Comparison of ENCODE assay signal across 8 mouse cellular contexts in genomic region chr11:94936045-94936444, GRCm38 (mm10). TPM values are rescaled to one million over a fixed set of nuclear protein-coding genes. Genes with fewer than 3 reads are reported as not detected.
DNase-seq lines count a peak whose midpoint lies in the region; ATAC-seq and TF ChIP-seq lines count a peak whose summit lies in the region.

Gene Col1a1 (plus strand): TSS chr11:94936224.

- H3K79me2 ChIP-seq in C2C12 (ENCODE audit: control insufficient read depth, insufficient read depth) = no peaks in the 10 kb centered on the region

- intact Hi-C loops in gastrocnemius, postnatal 14 days (cut with DNase I; ENCODE audit: low total_unique reads) = loop anchor here (2.0 to 5.0 kb wide), 2 partner anchors 36 to 69 kb away; no protein-coding TSS in a partner anchor

- peak within 1 kb of the TSS; percentile 65 for H3K4me2 ChIP-seq in hindbrain, postnatal 0 days (ENCODE audit: low read depth, low read length)
- H3K4me2 ChIP-seq in liver, embryonic 15.5 days = peak within 1 kb of the TSS; percentile 58

- peak within 1 kb of the TSS; percentile 0 for H3ac ChIP-seq in C2C12 (ENCODE audit: control insufficient read depth, insufficient read length, low read depth)

- no peaks in the 10 kb centered on the region for H3K36me3 ChIP-seq in C2C12 (ENCODE audit: control insufficient read depth, insufficient read depth)
- no peaks in the 10 kb centered on the region for H3K36me3 ChIP-seq in hindbrain, postnatal 0 days (ENCODE audit: insufficient read depth, low read length)
- no peaks in the 10 kb centered on the region for H3K36me3 ChIP-seq in liver, embryonic 15.5 days (replicated peaks)

- peaks cover 4% of the 10 kb centered on the region; the same call in 1 of the 2 replicates for H3K4me1 ChIP-seq in hindbrain, postnatal 0 days (ENCODE audit: insufficient read depth, low read length)
- peaks cover 16% of the 10 kb centered on the region for H3K4me1 ChIP-seq in liver, embryonic 15.5 days (replicated peaks)

- no peak for ATAC-seq in hindbrain, postnatal 0 days
- ATAC-seq in liver, embryonic 15.5 days (ENCODE audit: insufficient read depth) = no peak
- ATAC-seq in megakaryocyte progenitor cell, adult 5-6 weeks (replicated peaks; ENCODE audit: poor library complexity) = no peak

- no peaks in the 10 kb centered on the region for H3K9me3 ChIP-seq in hindbrain, postnatal 0 days (ENCODE audit: low read length)
- H3K9me3 ChIP-seq in liver, embryonic 15.5 days (replicated peaks) = no peaks in the 10 kb centered on the region

- no peaks in the 10 kb centered on the region for H3K27me3 ChIP-seq in C2C12 (ENCODE audit: control insufficient read depth, insufficient read depth, insufficient read length)
- peaks cover 31% of the 10 kb centered on the region; the same call in 1 of the 2 replicates for H3K27me3 ChIP-seq in hindbrain, postnatal 0 days (ENCODE audit: insufficient read depth, low read length)
- H3K27me3 ChIP-seq in liver, embryonic 15.5 days = peaks cover 97% of the 10 kb centered on the region

- no peak within 1 kb of the TSS for H3K27ac ChIP-seq in hindbrain, postnatal 0 days
- 0 out of 2 replicates have a peak within 1 kb of the TSS, but pooled peaks have one; percentile 3 for H3K27ac ChIP-seq in liver, embryonic 15.5 days (replicated peaks)

- DNase-seq in adrenal gland, adult 8-10 months = no peak
- peak; percentile 93 for DNase-seq in gastrocnemius, postnatal 14 days
- DNase-seq in hindbrain, postnatal 0 days (ENCODE audit: low spot score) = no peak
- peak; percentile 68 for DNase-seq in ovary, postnatal 14 days (ENCODE audit: low spot score)
- no peak for DNase-seq in cerebellum, postnatal 14 days

- H3K79me3 ChIP-seq in C2C12 (ENCODE audit: low read depth) = no peaks in the 10 kb centered on the region

- H3K4me3 ChIP-seq in C2C12 (ENCODE audit: insufficient read depth, poor library complexity, severe bottlenecking) = peak within 1 kb of the TSS; percentile 25
- H3K4me3 ChIP-seq in hindbrain, postnatal 0 days (ENCODE audit: low read length) = peak within 1 kb of the TSS; percentile 30
- H3K4me3 ChIP-seq in liver, embryonic 15.5 days (replicated peaks) = peak within 1 kb of the TSS; percentile 33

- 24% methylated on average over 19 of the region's 19 CpGs for WGBS in hindbrain, postnatal 0 days
- WGBS in liver, embryonic 15.5 days (ENCODE audit: insufficient replicate concordance) = 17% methylated on average over 19 of the region's 19 CpGs

- no peak within 1 kb of the TSS for H3K9ac ChIP-seq in hindbrain, postnatal 0 days (replicated peaks; ENCODE audit: low read length)
- H3K9ac ChIP-seq in liver, embryonic 15.5 days = no peak within 1 kb of the TSS

- TF ChIP-seq CTCF in C2C12 (IDR thresholded peaks at IDR 0.05; ENCODE audit: control insufficient read depth, insufficient read depth, insufficient read length) = no peak
- TF ChIP-seq CTCF in hindbrain, postnatal 0 days (IDR thresholded peaks at IDR 0.05; ENCODE audit: low read depth) = no peak

TF ChIP-seq in C2C12, 6 proteins besides CTCF, POLR2A, EP300 and RAD21:
- TF ChIP-seq MYOD1 (IDR thresholded peaks at IDR 0.05; ENCODE audit: control insufficient read depth, insufficient read length, low read depth) (no peak), MYOG (IDR thresholded peaks at IDR 0.05; ENCODE audit: control insufficient read depth, extremely low read depth, insufficient read length) (no peak), FOSL1 (IDR thresholded peaks at IDR 0.05; ENCODE audit: insufficient read depth, low read length, poor library complexity, severe bottlenecking) (no peak), CEBPB (IDR thresholded peaks at IDR 0.05; ENCODE audit: low read depth) (no peak), MAX (IDR thresholded peaks at IDR 0.05) (no peak), USF1 (IDR thresholded peaks at IDR 0.05; ENCODE audit: low read depth) (no peak)

RNA-seq across cellular contexts. Expression of gene Col1a1, which starts in this region (rescaled TPM):
- polyA plus RNA-seq in C2C12 (2012; fragmentation: generic; extraction: Trizol) = 2.3 TPM
- total RNA-seq in adrenal gland, adult 8-10 months (2022) = 10 to 100 TPM; 25.9 to 57.5 (median 32.5) TPM
- total RNA-seq in gastrocnemius, postnatal 14 days (2021) = 1,000 to 10,000 TPM; 3,539 to 4,018 TPM
- 48.3 and 53.0 TPM in 2 replicates for total RNA-seq in hindbrain, postnatal 0 days (2014; rRNA removed)
- polyA plus RNA-seq in hindbrain, postnatal 0 days (2015; fragmentation: Nextera tagmentation; extraction: Ambion mirVana) = 56.5 and 73.3 TPM in 2 replicates
- polyA plus RNA-seq in liver, embryonic 15.5 days (2015; fragmentation: Nextera tagmentation; extraction: Ambion mirVana) = 76.5 and 78.2 TPM in 2 replicates
- total RNA-seq in megakaryocyte progenitor cell, adult 5-6 weeks (2015) = not detected in 2 replicates
- total RNA-seq in megakaryocyte progenitor cell, adult 5-6 weeks (2017) = 0.07 TPM in 1 of 2 replicates, not detected in the other

Comparison
In these comparisons a context has a peak if more than half of its experiments do, and no peak if none do; other contexts are left out.
1. RNA of gene Col1a1 (total RNA-seq): 3,539 to 4,018 TPM in gastrocnemius, postnatal 14 days; 48.3 to 53.0 TPM in hindbrain, postnatal 0 days, 25.9 to 57.5 TPM in adrenal gland, adult 8-10 months and 0.07 TPM in megakaryocyte progenitor cell, adult 5-6 weeks; every median in the first group is over 10 times any median in the second.
2. RNA of gene Col1a1 (polyA plus RNA-seq): 76.5 to 78.2 TPM in liver, embryonic 15.5 days and 56.5 to 73.3 TPM in hindbrain, postnatal 0 days; 2.3 TPM in C2C12 (single experiment); every median in the first group is over 10 times any median in the second.
3. DNase-seq: peak in gastrocnemius, postnatal 14 days (single experiment) and ovary, postnatal 14 days (single experiment); none in adrenal gland, adult 8-10 months (single experiment), hindbrain, postnatal 0 days (single experiment) and cerebellum, postnatal 14 days (0 of 2).
4. Peak in every context shown above with its lines, with median percentiles within 50 percentile points of each other: H3K4me3 ChIP-seq.